ENCODE assay signal across 23 mouse cellular contexts in the genomic region with DNA sequence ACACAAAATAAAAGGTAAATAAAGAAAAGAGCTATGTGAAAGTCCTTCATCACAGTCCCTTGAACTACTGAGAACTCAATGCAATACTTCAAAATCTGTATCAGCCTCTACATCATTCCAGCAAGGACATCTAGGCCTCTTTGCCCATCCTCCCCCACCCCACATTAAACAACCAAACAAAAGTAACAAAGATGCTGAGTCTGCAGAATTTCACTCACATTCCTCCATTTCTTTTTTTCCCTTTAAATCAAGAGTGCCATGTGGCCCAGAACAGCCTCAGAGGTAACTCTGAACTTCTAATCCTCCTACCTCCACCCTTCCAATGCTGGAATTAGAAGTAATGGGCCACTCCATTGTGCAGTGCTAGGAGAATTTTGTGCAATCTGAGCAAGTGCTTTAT. TPM values are rescaled to one million over a fixed set of nuclear protein-coding genes. Genes with fewer than 3 reads are reported as not detected.
DNase-seq lines count a peak whose midpoint lies in the region; ATAC-seq and TF ChIP-seq lines count a peak whose summit lies in the region.
"Had no signal": no experiment of that assay in that cellular context is flagged by ENCODE, and none has a peak within 500 bp of the region (broad histone marks: within the 10 kb centered on the region; RNA-seq: fewer than 3 reads in every experiment).

No protein-coding gene starts in this region.

- H3K27ac ChIP-seq in kidney, adult 2 months (ENCODE audit: insufficient read depth, low read depth, low read length): peak overlapping the region; percentile 86
- 0 out of 2 replicates have a peak overlapping the region, but pooled peaks have one; percentile 38 for H3K27ac ChIP-seq in lung, postnatal 0 days (ENCODE audit: low read length)
- peak overlapping the region; percentile 50; the same call in 1 of the 2 replicates for H3K27ac ChIP-seq in liver, embryonic 14.5 days
- H3K27ac ChIP-seq: embryonic facial prominence, embryonic 13.5 days; forebrain, embryonic 10.5 days; forebrain, embryonic 15.5 days; heart, adult 2 months; hindbrain, embryonic 10.5 days; hindbrain, embryonic 15.5 days had no signal

- no peak overlapping the region for H3K4me3 ChIP-seq in kidney, adult 2 months (ENCODE audit: insufficient read depth, low read depth, low read length)
- no peak overlapping the region for H3K4me3 ChIP-seq in lung, postnatal 0 days (ENCODE audit: low read depth, low read length)
- no peak overlapping the region for H3K4me3 ChIP-seq in liver, embryonic 14.5 days (ENCODE audit: insufficient read depth in 1 of 2, low read depth in 2 of 2, low read length in 2 of 2)
- H3K4me3 ChIP-seq: embryonic facial prominence, embryonic 13.5 days; forebrain, embryonic 10.5 days; forebrain, embryonic 15.5 days; heart, adult 2 months; heart, embryonic 12.5 days; hindbrain, embryonic 10.5 days; hindbrain, embryonic 15.5 days had no signal

- peaks cover 1% of the 10 kb centered on the region; the same call in 1 of the 2 replicates for H3K36me3 ChIP-seq in kidney, adult 2 months (ENCODE audit: control insufficient read depth, insufficient read depth, low read length)
- no peaks in the 10 kb centered on the region for H3K36me3 ChIP-seq in lung, postnatal 0 days (ENCODE audit: insufficient read depth, low read length)
- peaks cover 37% of the 10 kb centered on the region for H3K36me3 ChIP-seq in liver, embryonic 14.5 days (replicated peaks; ENCODE audit: control insufficient read depth, insufficient read depth, low read depth)

- no peak for DNase-seq in kidney, adult 2 months
- DNase-seq in kidney, adult 11 months: no peak
- DNase-seq in lung, postnatal 0 days (ENCODE audit: low spot score): no peak
- no peak for DNase-seq in lung, postnatal 14 days
- DNase-seq in liver, embryonic 14.5 days (ENCODE audit: low read depth in 3 of 3, low spot score in 3 of 3): no peak
- DNase-seq in left cerebral cortex, postnatal 25 days (ENCODE audit: low spot score in 2 of 2): no peak
- DNase-seq in thymus, postnatal 0 days (ENCODE audit: low spot score): no peak
- DNase-seq: adrenal gland, postnatal 25 days; cerebellum, adult 11-12 months; cerebellum, adult 9-11 months; layer of hippocampus, postnatal 36 days; midbrain, embryonic 14.5 days had no signal

- H3K4me2 ChIP-seq in lung, postnatal 0 days (replicated peaks; ENCODE audit: low read depth, low read length): no peak overlapping the region
- no peak overlapping the region for H3K4me2 ChIP-seq in liver, embryonic 14.5 days (ENCODE audit: low read depth)
- H3K4me2 ChIP-seq: embryonic facial prominence, embryonic 13.5 days; forebrain, embryonic 15.5 days; heart, embryonic 12.5 days; hindbrain, embryonic 15.5 days had no signal

- no peak for TF ChIP-seq POLR2A in kidney, adult 2 months (IDR thresholded peaks at IDR 0.05; ENCODE audit: low read depth, low read length)

- TF ChIP-seq CTCF in kidney, adult 2 months (conservative IDR thresholded peaks at IDR 0.05; ENCODE audit: insufficient read depth, insufficient read length, low read depth, low read length): no peak
- no peak for TF ChIP-seq CTCF in lung, postnatal 0 days (IDR thresholded peaks at IDR 0.05)
- TF ChIP-seq CTCF in liver, embryonic 14.5 days (IDR thresholded peaks at IDR 0.05; ENCODE audit: low read depth): no peak

- no peaks in the 10 kb centered on the region for H3K27me3 ChIP-seq in kidney, adult 2 months (replicated peaks; ENCODE audit: control insufficient read depth, insufficient read depth, low read length)
- no peaks in the 10 kb centered on the region for H3K27me3 ChIP-seq in lung, postnatal 0 days (replicated peaks; ENCODE audit: insufficient read depth, low read length)
- no peaks in the 10 kb centered on the region for H3K27me3 ChIP-seq in liver, embryonic 14.5 days (ENCODE audit: control insufficient read depth, insufficient read depth, low read length)
- H3K27me3 ChIP-seq: embryonic facial prominence, embryonic 13.5 days; forebrain, embryonic 15.5 days; heart, embryonic 12.5 days; hindbrain, embryonic 15.5 days; Patski had no signal

- H3K4me1 ChIP-seq in kidney, adult 2 months (ENCODE audit: control insufficient read depth, insufficient read depth, low read length): peaks cover 24% of the 10 kb centered on the region
- H3K4me1 ChIP-seq in lung, postnatal 0 days (ENCODE audit: insufficient read depth, low read depth, low read length): peaks cover 5% of the 10 kb centered on the region; the same call in 1 of the 2 replicates
- H3K4me1 ChIP-seq in liver, embryonic 14.5 days (replicated peaks; ENCODE audit: control insufficient read depth in 2 of 2, insufficient read depth in 2 of 2, low read length in 1 of 2): peaks cover 9 to 27% of the 10 kb centered on the region in 2 experiments

- ATAC-seq in lung, postnatal 0 days: no peak; the same call in 1 of the 2 replicates
- ATAC-seq in liver, embryonic 14.5 days (ENCODE audit: insufficient read depth): no peak
- ATAC-seq: forebrain, embryonic 15.5 days; Patski had no signal

- no peaks in the 10 kb centered on the region for H3K9me3 ChIP-seq in lung, postnatal 0 days (ENCODE audit: low read length)
- H3K9me3 ChIP-seq in liver, embryonic 14.5 days (ENCODE audit: control insufficient read depth, low read length): no peaks in the 10 kb centered on the region
- H3K9me3 ChIP-seq: embryonic facial prominence, embryonic 13.5 days; forebrain, embryonic 10.5 days; forebrain, embryonic 15.5 days; G1E; heart, embryonic 12.5 days; hindbrain, embryonic 10.5 days; hindbrain, embryonic 15.5 days had no signal

- intact Hi-C loops in left cerebral cortex, postnatal 25 days (cut with DNase I): no loop called here

- no peak overlapping the region for H3K9ac ChIP-seq in lung, postnatal 0 days (replicated peaks; ENCODE audit: low read depth)
- H3K9ac ChIP-seq in liver, embryonic 14.5 days (replicated peaks): no peak overlapping the region
- H3K9ac ChIP-seq: embryonic facial prominence, embryonic 13.5 days; forebrain, embryonic 15.5 days; heart, embryonic 12.5 days; hindbrain, embryonic 15.5 days had no signal

- TF ChIP-seq EP300 in lung, postnatal 0 days (IDR thresholded peaks at IDR 0.05): no peak
- no peak for TF ChIP-seq EP300 in liver, embryonic 14.5 days (IDR thresholded peaks at IDR 0.05; ENCODE audit: low read depth)

RNA-seq across cellular contexts. Expression of a gene that starts 13.3 kb away (rescaled TPM):
- polyA plus RNA-seq in kidney, adult 2 months (2012; rRNA removed): 14.5 and 15.3 TPM in 2 replicates
- 55.3 and 60.4 TPM in 2 replicates for polyA plus RNA-seq in lung, postnatal 0 days (2015; fragmentation: Nextera tagmentation; extraction: Ambion mirVana)
- 5.5 and 8.5 TPM in 2 replicates for polyA plus RNA-seq in liver, embryonic 14.5 days (2012; rRNA removed)
- polyA plus RNA-seq in liver, embryonic 14.5 days (2014; fragmentation: Nextera tagmentation; extraction: Ambion mirVana): 29.3 and 31.7 TPM in 2 replicates
- total RNA-seq in left cerebral cortex, postnatal 25 days (2021): 10 to 100 TPM; 45.4 to 46.3 TPM
- 126 TPM in 2 replicates for polyA plus RNA-seq in thymus, postnatal 0 days (2015; fragmentation: Nextera tagmentation; extraction: Ambion mirVana)

RNA-seq across cellular contexts. Expression of a gene that starts 54.5 kb away (rescaled TPM):
- polyA plus RNA-seq in kidney, adult 2 months (2012; rRNA removed): 0.01 and 0.19 TPM in 2 replicates
- polyA plus RNA-seq in lung, postnatal 0 days (2015; fragmentation: Nextera tagmentation; extraction: Ambion mirVana): not detected in 2 replicates
- polyA plus RNA-seq in liver, embryonic 14.5 days (2012; rRNA removed): 0.03 and 0.04 TPM in 2 replicates
- polyA plus RNA-seq in liver, embryonic 14.5 days (2014; fragmentation: Nextera tagmentation; extraction: Ambion mirVana): 0.04 TPM in 1 of 2 replicates, not detected in the other
- 10 to 100 TPM; 16.7 to 16.9 TPM for total RNA-seq in left cerebral cortex, postnatal 25 days (2021)
- 0.08 and 0.22 TPM in 2 replicates for polyA plus RNA-seq in thymus, postnatal 0 days (2015; fragmentation: Nextera tagmentation; extraction: Ambion mirVana)
- total RNA-seq: monocyte, adult 5-6 weeks had no signal
- polyA plus RNA-seq: CD4-positive, CD25-positive, alpha-beta regulatory T cell, adult 4 months; forebrain, embryonic 10.5 days; G1E; Patski had no signal
